Mouse (Mus musculus) layer of hippocampus, adult 2 months (tissue): ENCODE results near the gene Plxdc2. TPM values are rescaled to one million over a fixed set of nuclear protein-coding genes. Genes with fewer than 3 reads are reported as not detected.

ENCODE experiments used
- DNase-seq, 2 experiments: peaks; one replicate each; pipeline ENCODE4 v3.0.0; 2022; ENCODE audit warnings: low spot score in 2 of 2
- H3K27ac ChIP-seq: fragments of 200-600 bp; 2 replicates; pipeline ENCODE4 v1.8.1; 2022
- H3K4me3 ChIP-seq: fragments of 200-600 bp; 2 replicates; pipeline ENCODE4 v1.8.1; 2022; ENCODE audit warnings: mild to moderate bottlenecking
- CTCF ChIP-seq: fragments of 200-600 bp; conservative IDR thresholded peaks from 2 replicates; pipeline ENCODE4 v1.8.1; 2022; ENCODE audit warnings: antibody characterized with exemption, mild to moderate bottlenecking, moderate library complexity
- long read RNA-seq, 2 experiments: library from polyadenylated mRNA; stranded (forward); transcript quantifications; one replicate each; pipeline ENCODE4 v2.0.0; 2021; ENCODE audit warnings: borderline mapping rate in 2 of 2
- total RNA-seq, 2 experiments: library from RNA; stranded (reverse); gene quantifications; 2 replicates each; pipeline ENCODE4 v1.2.3; 2021

Plxdc2 gene
- 10 to 100 TPM; 25.2 to 26.6 TPM for total RNA-seq
- long read RNA-seq, experiment 1, full-length matches to known transcripts = 12 of 15 reads
- long read RNA-seq, experiment 1, partial matches to known transcripts = 0 of 15 reads
- long read RNA-seq, experiment 1, other reads (novel, unspliced or antisense) = 3 of 15 reads
- long read RNA-seq, experiment 2, full-length matches to known transcripts = 17 of 21 reads
- long read RNA-seq, experiment 2, partial matches to known transcripts = 1 of 21 reads
- long read RNA-seq, experiment 2, other reads (novel, unspliced or antisense) = 3 of 21 reads

- peak within 1 kb of the TSS; percentile 97 for H3K27ac ChIP-seq
- peak; percentile 83 to 90 for DNase-seq
- peak within 1 kb of the TSS; percentile 82 for H3K4me3 ChIP-seq
- no peak for TF ChIP-seq CTCF
These were observed at the start of gene Plxdc2 for GRCm38 (mm10) chr2:16356106-16356818. Gene Plxdc2 (plus strand): TSS chr2:16356304.

GRCm38 (mm10) chr2:16310387-16310786 lies 45.7 kb upstream of the Plxdc2 start:
- TF ChIP-seq CTCF = no peak
- Histone ChIP-seq H3K4me3 (no peak overlapping the region), H3K27ac (no peak overlapping the region)
- no peak for DNase-seq

DNA sequence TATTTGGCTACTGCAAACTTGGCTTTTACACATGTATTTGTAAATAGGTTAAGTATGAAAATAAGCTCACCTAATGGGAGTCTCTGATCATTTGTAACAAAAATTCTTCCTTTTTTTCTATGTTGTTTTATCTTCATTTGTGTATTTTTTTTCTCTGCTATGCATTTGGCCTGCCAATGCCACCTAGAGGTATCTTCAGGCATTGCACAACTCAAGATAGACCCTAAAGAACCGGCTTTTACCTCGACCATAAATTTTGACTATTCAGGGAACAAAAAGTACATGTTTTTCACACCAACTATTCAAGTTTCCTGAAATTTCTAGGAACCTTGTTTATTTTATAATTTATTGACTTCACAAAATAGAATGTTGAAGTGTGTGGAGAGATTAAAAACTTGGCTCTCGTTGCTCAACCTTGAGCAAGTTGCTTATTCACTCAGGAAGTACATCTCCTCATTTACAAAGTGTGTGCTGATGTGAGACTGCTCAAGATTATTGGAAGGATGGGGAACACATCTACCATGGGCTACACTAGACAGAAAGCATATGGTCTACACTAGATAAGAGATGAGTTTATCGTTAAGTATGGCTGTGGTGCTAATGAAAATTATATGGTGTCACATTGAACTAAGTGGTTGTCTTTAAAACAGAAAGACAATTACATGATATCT lies 43.6 kb upstream of the Plxdc2 start:
- DNase-seq = peak; percentile 30 to 44
- TF ChIP-seq CTCF = peak; percentile 97
- Histone ChIP-seq H3K4me3 (no peak overlapping the region), H3K27ac (no peak overlapping the region)

DNA sequence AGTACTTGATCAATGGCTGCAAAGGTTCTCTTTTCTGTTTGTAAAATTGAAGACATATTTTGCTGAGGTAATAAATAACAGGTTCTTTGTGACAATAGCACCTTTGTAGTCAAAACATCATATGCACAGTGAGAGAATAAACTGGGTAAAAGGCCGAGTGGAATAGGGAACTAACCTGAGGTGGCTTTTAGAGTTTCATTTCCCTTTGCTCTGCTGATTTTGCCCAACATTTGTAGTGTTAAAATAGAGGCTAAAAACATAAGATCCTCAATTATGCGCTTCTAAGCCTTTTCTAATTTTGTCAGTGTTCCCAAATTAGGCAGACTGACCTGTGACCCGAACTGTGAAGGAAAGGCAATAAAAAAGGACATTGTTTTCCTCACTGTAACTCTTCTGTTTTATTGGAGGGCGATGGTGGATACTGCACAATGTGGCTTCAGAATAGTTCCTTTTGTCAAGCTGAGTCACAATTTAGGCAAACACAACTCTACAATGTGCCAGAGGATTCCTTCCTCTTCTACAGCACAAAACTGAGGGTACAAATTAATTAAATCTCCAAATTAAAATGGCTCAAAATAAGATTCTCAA lies 20.8 kb upstream of the Plxdc2 start:
- TF ChIP-seq CTCF = no peak
- no peak for DNase-seq
- Histone ChIP-seq H3K4me3 (no peak overlapping the region), H3K27ac (peak overlapping the region; percentile 61)

DNA sequence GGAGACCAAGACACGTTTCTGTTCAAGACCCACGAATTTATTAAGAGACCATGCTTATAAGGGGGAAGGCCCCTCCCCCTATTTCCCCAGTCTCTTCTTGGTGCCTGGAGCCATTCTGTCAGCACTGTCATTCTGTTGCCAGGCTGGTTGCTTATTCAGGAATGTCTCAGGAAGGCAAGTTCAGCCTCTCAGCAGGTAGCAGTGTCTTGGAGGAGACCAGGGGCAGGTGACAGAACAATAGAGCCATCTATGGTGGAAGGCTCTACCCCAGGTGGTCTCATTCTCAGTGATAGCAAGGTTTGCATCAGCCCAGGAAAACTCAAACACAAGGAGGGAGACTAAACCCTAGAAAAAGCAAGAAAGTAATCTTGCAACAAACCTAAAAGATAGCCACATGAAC lies 11.5 kb upstream of the Plxdc2 start:
- no peak for DNase-seq
- Histone ChIP-seq H3K4me3 (no peak overlapping the region), H3K27ac (no peak overlapping the region)
- TF ChIP-seq CTCF = no peak

- no peak overlapping the region for H3K4me3 ChIP-seq
- DNase-seq = no peak
- no peak for TF ChIP-seq CTCF
- no peak overlapping the region for H3K27ac ChIP-seq
These were observed 5.0 kb upstream of the Plxdc2 start for GRCm38 (mm10) chr2:16351106-16351505.

DNA sequence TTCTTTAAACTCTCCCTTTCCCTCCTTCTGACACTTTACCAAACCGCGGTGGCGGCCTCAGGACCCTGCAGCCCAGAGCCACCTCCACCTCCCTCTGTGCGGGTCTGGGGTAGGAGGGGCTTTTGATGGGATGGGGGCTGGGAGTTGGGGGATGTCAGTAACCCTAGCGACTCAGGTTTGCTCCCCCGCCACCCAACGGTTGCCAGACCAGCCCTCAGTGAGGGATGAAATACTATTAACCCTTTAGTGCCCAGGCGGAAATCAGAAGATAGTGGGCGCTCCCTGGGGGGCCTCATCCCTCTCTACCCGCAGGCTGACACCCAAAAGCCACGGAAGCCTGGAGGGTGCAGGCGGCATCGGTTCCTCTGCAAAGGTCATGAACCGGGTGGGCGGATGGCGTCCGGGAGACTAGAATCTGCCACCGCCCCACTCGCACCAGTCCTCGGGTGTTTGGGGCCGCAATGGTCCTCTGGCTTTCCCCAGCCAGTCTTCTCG lies 446 bp upstream of the Plxdc2 start:
- TF ChIP-seq CTCF = 0 out of 2 replicates have a peak, but pooled peaks have one; percentile 14
- peak overlapping the region; percentile 97 for H3K27ac ChIP-seq
- DNase-seq = peak; percentile 31 to 49
- peak overlapping the region; percentile 82 for H3K4me3 ChIP-seq

DNA sequence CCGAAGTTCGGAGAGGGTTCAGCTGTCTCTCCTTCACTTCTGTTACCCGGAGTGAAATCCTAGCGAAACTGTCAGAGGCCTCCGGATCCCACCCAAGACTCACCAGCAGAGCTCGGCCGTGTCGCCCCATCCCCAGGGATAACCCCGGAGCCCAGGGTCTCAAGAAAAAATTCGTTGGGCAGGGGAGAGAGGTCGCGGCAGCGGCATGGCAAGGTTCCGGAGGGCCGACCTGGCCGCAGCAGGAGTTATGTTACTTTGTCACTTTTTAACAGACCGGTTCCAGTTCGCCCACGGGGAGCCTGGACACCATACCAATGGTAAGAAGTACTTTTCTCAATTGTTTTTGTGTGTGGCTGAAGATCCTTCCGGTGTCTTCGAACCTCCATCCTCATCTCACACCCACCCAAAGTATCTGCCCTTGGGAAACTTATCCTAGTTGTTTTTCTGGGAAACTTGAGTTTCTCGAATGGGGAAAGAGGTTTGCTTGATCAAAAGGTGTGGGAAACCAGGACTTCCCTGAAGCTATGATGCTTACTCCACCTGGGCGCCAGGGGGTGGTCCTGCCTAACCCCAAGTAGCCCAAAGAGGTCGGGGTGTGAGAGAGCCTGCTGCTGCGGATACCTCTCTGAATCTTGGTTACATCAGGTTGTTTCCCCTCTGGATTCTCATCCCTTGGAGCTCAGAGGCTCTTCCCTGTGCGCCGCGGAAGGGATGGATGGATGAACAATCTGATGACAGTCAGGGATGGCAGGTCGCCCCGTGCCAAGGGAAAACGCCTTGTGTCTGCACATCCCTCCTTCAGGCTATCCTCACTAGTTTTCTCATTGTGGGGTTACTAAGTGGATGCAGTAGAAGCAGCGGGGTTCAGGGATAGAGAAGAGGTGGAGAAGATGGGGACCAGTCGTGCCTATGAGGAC lies 1.1 kb downstream of the Plxdc2 start:
- peak overlapping the region; percentile 82 for H3K4me3 ChIP-seq
- TF ChIP-seq CTCF = peak; percentile 53
- no peak for DNase-seq
- peak overlapping the region; percentile 97 for H3K27ac ChIP-seq

- TF ChIP-seq CTCF = no peak
- H3K27ac ChIP-seq = peak overlapping the region; percentile 97
- no peak for DNase-seq
- peak overlapping the region; percentile 82 for H3K4me3 ChIP-seq
These were observed 1.8 kb downstream of the Plxdc2 start for GRCm38 (mm10) chr2:16357946-16358345.

GRCm38 (mm10) chr2:16359341-16359928 lies 3.3 kb downstream of the Plxdc2 start:
- peak; percentile 92 for TF ChIP-seq CTCF
- peak; percentile 43 to 47 for DNase-seq
- Histone ChIP-seq H3K4me3 (peak overlapping the region; percentile 54), H3K27ac (peak overlapping the region; percentile 78)

- no peak for DNase-seq
- no peak overlapping the region for H3K27ac ChIP-seq
- TF ChIP-seq CTCF = no peak
- H3K4me3 ChIP-seq = no peak overlapping the region
These were observed 8.6 kb downstream of the Plxdc2 start for GRCm38 (mm10) chr2:16364749-16365148.
